ENCODE assay signal across 7 mouse cellular contexts in genomic region chr13:34916520-34917167, GRCm38 (mm10). TPM values are rescaled to one million over a fixed set of nuclear protein-coding genes. Genes with fewer than 3 reads are reported as not detected.
DNase-seq lines count a peak whose midpoint lies in the region; ATAC-seq and TF ChIP-seq lines count a peak whose summit lies in the region.

No protein-coding gene starts in this region.

- no peak overlapping the region for H3K9ac ChIP-seq in forebrain, embryonic 15.5 days (replicated peaks)

- no peaks in the 10 kb centered on the region for H3K9me3 ChIP-seq in forebrain, embryonic 15.5 days

- no peak overlapping the region for H3K27ac ChIP-seq in forebrain, embryonic 15.5 days (replicated peaks)
- H3K27ac ChIP-seq in kidney, adult 2 months (ENCODE audit: insufficient read depth, low read depth, low read length) = no peak overlapping the region

- no peaks in the 10 kb centered on the region for H3K36me3 ChIP-seq in forebrain, embryonic 15.5 days
- H3K36me3 ChIP-seq in kidney, adult 2 months (ENCODE audit: control insufficient read depth, insufficient read depth, low read length) = no peaks in the 10 kb centered on the region

- peak overlapping the region; percentile 37 for H3K4me2 ChIP-seq in forebrain, embryonic 15.5 days (replicated peaks)

- no peak for TF ChIP-seq CTCF in kidney, adult 2 months (conservative IDR thresholded peaks at IDR 0.05; ENCODE audit: insufficient read depth, insufficient read length, low read depth, low read length)

- no peak for TF ChIP-seq POLR2A in kidney, adult 2 months (IDR thresholded peaks at IDR 0.05; ENCODE audit: low read depth, low read length)

- H3K4me3 ChIP-seq in forebrain, embryonic 15.5 days = peak overlapping the region; percentile 22
- H3K4me3 ChIP-seq in kidney, adult 2 months (ENCODE audit: insufficient read depth, low read depth, low read length) = peak overlapping the region; percentile 50

- intact Hi-C loops in left cerebral cortex, postnatal 25 days (cut with DNase I) = no loop called here

- peaks cover 4% of the 10 kb centered on the region; the same call in 1 of the 2 replicates for H3K4me1 ChIP-seq in forebrain, embryonic 15.5 days
- H3K4me1 ChIP-seq in kidney, adult 2 months (ENCODE audit: control insufficient read depth, insufficient read depth, low read length) = peaks cover 7% of the 10 kb centered on the region; the same call in 1 of the 2 replicates

- no peaks in the 10 kb centered on the region for H3K27me3 ChIP-seq in forebrain, embryonic 15.5 days
- no peaks in the 10 kb centered on the region for H3K27me3 ChIP-seq in kidney, adult 2 months (replicated peaks; ENCODE audit: control insufficient read depth, insufficient read depth, low read length)

- peak; percentile 1 to 7 for DNase-seq in thymus, postnatal 36 days
- DNase-seq in thymus, postnatal 0 days (ENCODE audit: low spot score) = no peak
- DNase-seq in kidney, adult 2 months = peak; percentile 32
- DNase-seq in lung, postnatal 14 days = peak; percentile 21
- DNase-seq in testis, postnatal 14 days (ENCODE audit: low spot score) = peak; percentile 17
- DNase-seq in left cerebral cortex, postnatal 25 days (ENCODE audit: low spot score in 2 of 2) = no peak

- WGBS in forebrain, embryonic 15.5 days = 42% methylated on average over 37 of the region's 37 CpGs
- 15% methylated on average over 37 of the region's 37 CpGs for WGBS in kidney, adult 2 months

- no peak for ATAC-seq in forebrain, embryonic 15.5 days (replicated peaks)

RNA-seq across cellular contexts. Expression of gene Fam217a, which starts 7.5 kb away (rescaled TPM):
- 0.24 and 0.36 TPM in 2 replicates for polyA plus RNA-seq in thymus, postnatal 0 days (2015; fragmentation: Nextera tagmentation; extraction: Ambion mirVana)
- polyA plus RNA-seq in forebrain, embryonic 15.5 days (2015; fragmentation: Nextera tagmentation; extraction: Ambion mirVana) = 0.71 and 0.97 TPM in 2 replicates
- polyA plus RNA-seq in kidney, adult 2 months (2012; rRNA removed) = 1.8 and 2.0 TPM in 2 replicates
- under 1 TPM; 0.50 to 0.83 TPM for total RNA-seq in left cerebral cortex, postnatal 25 days (2021)

RNA-seq across cellular contexts. Expression of gene 4933417A18Rik, which starts 7.6 kb away (rescaled TPM):
- not detected in 2 replicates for polyA plus RNA-seq in thymus, postnatal 0 days (2015; fragmentation: Nextera tagmentation; extraction: Ambion mirVana)
- polyA plus RNA-seq in forebrain, embryonic 15.5 days (2015; fragmentation: Nextera tagmentation; extraction: Ambion mirVana) = not detected in 2 replicates
- not detected in 2 replicates for polyA plus RNA-seq in kidney, adult 2 months (2012; rRNA removed)
- not detected for total RNA-seq in left cerebral cortex, postnatal 25 days (2021)

RNA-seq across cellular contexts. Expression of gene Prpf4b, which starts 41.5 kb away (rescaled TPM):
- polyA plus RNA-seq in thymus, postnatal 0 days (2015; fragmentation: Nextera tagmentation; extraction: Ambion mirVana) = 102 and 108 TPM in 2 replicates
- polyA plus RNA-seq in forebrain, embryonic 15.5 days (2015; fragmentation: Nextera tagmentation; extraction: Ambion mirVana) = 68.4 and 69.6 TPM in 2 replicates
- polyA plus RNA-seq in kidney, adult 2 months (2012; rRNA removed) = 10.3 and 15.3 TPM in 2 replicates
- 10 to 100 TPM; 80.3 to 89.6 TPM for total RNA-seq in left cerebral cortex, postnatal 25 days (2021)

RNA-seq across cellular contexts. Expression of gene Eci3, which starts 47.0 kb away (rescaled TPM):
- polyA plus RNA-seq in thymus, postnatal 0 days (2015; fragmentation: Nextera tagmentation; extraction: Ambion mirVana) = 0.24 and 0.53 TPM in 2 replicates
- polyA plus RNA-seq in forebrain, embryonic 15.5 days (2015; fragmentation: Nextera tagmentation; extraction: Ambion mirVana) = 0.15 and 0.41 TPM in 2 replicates
- 106 and 129 TPM in 2 replicates for polyA plus RNA-seq in kidney, adult 2 months (2012; rRNA removed)
- under 1 TPM in 1 of 2 experiments, not detected in 1; 0.71 TPM for total RNA-seq in left cerebral cortex, postnatal 25 days (2021)

Comparison
In these comparisons a context has a peak if more than half of its experiments do, and no peak if none do; other contexts are left out.
1. DNase-seq: peak in thymus, postnatal 36 days (2 of 2), kidney, adult 2 months (single experiment), lung, postnatal 14 days (single experiment) and testis, postnatal 14 days (single experiment); none in thymus, postnatal 0 days (single experiment) and left cerebral cortex, postnatal 25 days (0 of 2).